Mouse (Mus musculus): ENCODE results near the gene Steap3.

Steap3 gene

DNA sequence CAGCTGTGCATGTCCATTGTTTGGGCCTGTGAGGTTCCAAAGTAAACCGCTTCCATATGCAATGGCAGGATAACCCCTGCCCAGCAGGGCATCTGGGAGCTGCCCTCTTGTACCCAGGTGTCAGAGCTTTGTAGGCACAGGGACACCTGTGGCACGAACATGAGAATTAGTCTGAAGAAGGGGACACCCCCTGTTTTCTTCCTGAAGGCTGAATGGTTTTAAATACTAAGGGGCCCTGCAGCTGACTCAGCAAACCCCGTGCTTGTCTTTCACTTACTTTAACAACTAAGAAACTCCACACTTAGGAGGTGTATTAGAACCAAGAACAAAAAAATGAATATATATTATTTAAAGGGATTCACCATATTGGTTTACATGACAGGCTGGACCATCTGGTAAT is 74.4 kb downstream of the Steap3 start:
- no peak for DNase-seq (ENCODE audit: low spot score)

GRCm38 (mm10) chr1:120197189-120197588 is 75.3 kb downstream of the Steap3 start:
- DNase-seq (ENCODE audit: low spot score), result peak; percentile 73

GRCm38 (mm10) chr1:120196724-120197123 is 75.8 kb downstream of the Steap3 start:
- no peak for DNase-seq (ENCODE audit: low spot score)

DNA sequence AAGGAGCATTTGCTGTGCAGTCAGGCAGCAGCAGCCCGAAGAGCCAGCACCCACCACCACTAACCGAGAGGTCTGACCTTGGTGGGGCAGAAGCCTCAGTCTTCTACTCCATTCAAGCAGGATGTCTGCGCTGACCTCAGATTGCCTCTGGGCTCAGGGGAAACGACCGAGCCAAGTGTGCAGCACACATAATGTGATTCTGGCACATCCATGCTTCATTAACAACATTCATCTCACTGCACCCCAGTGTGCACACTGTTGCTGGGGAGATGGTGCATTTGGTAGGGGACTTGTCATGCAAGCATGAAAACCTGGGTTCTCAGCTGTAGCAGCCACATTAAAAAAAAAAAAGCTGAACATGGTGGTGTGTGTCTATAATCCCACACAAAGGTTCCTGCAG is 76.6 kb downstream of the Steap3 start:
- no peak for DNase-seq (ENCODE audit: low spot score)

- no peak for DNase-seq (ENCODE audit: low spot score)
Measured at GRCm38 (mm10) chr1:120193586-120193985, 78.9 kb downstream of the Steap3 start.

DNA sequence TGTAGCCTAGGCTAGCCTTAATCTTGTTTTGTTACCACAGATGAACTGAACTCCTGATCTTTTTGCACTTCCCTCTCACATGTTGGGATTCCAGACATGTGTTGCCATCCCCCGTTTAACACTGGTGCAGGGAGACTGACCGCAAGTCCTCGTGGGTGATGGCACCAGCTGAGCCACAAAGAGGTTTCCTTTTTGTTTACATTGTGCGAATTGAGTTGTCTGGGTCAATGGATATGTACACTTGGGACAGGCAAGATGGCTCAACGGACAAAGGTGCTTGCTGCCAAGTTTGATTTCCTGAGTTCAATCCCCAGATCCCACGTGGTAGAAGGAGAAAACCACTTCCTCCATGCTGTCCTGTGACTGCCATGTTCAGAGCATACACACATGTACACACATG is 80.2 kb downstream of the Steap3 start:
- no peak for DNase-seq (ENCODE audit: low spot score)

- DNase-seq (ENCODE audit: low spot score), result no peak
Measured at GRCm38 (mm10) chr1:120190946-120191345, 81.6 kb downstream of the Steap3 start.

DNA sequence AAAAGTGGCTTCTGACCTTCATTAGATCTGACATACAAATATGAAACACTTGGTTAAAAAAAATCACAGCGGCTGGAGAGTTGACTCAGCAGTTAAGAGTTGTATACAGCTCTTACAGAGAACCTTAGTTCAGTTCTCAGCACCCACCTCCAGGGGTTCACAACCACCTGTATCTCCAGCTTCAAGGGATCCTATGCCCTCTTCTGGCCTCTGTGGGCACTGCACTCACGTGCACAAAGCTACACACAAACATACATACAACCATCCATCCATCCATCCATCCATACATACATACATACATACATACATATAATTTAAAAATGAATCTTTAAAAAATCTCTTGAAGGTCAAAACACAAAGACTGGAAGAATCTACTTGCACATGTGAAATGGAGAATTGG is 82.2 kb downstream of the Steap3 start:
- no peak for DNase-seq (ENCODE audit: low spot score)

DNA sequence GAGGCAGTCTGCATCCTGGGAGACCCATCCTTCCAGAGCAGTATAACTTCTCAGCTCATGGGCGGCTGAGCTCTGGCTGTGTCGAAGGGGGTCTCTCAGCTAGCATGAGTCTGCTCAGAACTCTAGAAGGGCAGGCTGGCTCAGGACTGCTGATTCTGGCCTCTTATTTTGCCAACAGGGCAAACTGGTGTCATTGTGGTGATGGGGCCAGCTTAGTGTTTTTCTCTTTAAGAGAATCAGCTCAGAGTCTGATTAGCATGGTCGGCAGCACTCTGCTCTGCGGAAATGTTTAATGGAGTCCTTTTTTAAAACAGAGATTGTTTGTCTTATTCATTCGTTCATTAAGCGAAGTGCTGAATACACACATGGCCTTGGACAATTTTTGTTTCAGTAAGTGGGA is 83.3 kb downstream of the Steap3 start:
- DNase-seq (ENCODE audit: low spot score), result no peak

DNA sequence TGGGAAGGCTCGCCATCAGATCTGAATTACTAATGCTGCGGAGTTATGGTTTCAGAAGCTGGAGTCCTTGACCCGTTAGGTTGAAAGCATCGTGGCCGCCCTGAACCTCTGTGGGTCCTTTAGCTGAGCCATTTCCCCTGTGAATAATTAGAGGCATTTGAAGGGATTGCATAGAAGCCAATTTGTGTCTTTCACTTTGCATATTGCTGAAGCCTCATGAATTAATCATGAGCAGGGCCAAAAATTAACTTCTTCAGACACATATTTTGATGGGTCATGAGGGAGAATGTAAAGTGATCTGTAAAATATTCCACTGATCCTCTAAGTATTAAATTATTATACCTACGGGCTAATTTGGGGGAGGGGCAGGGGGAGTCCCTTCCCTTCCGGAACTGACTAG is 85.4 kb downstream of the Steap3 start:
- DNase-seq (ENCODE audit: low spot score), result no peak

- no peak for DNase-seq (ENCODE audit: low spot score)
Measured at GRCm38 (mm10) chr1:120186655-120187054, 85.8 kb downstream of the Steap3 start.

DNA sequence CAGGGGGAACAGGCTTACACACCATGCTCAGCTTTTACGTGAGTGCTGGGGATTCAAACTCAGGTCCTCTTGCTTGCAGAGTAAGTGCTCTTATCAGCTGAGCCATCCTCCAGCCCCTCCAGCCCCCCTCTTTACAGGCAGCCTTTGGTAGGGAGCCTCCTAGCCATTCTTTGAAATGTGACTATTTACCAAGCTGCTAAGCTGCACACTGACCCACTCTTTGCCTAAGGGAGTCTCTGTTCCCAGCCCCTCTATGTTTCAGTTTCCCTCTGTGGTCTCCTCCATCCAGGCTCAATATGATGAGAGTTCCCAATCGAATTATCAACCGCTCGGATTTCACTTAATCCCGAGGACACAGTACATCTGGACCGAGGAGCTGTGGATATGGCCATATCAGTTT is 86.3 kb downstream of the Steap3 start:
- no peak for DNase-seq (ENCODE audit: low spot score)

- DNase-seq (ENCODE audit: low spot score), result no peak
Measured at GRCm38 (mm10) chr1:120177141-120177540, 95.4 kb downstream of the Steap3 start.

GRCm38 (mm10) chr1:120176313-120176712 is 96.2 kb downstream of the Steap3 start:
- no peak for DNase-seq (ENCODE audit: low spot score)

GRCm38 (mm10) chr1:120174991-120175390 is 97.5 kb downstream of the Steap3 start:
- DNase-seq (ENCODE audit: low spot score), result no peak

GRCm38 (mm10) chr1:120171819-120172521 is 100.5 kb downstream of the Steap3 start:
- DNase-seq (ENCODE audit: low spot score), result no peak

GRCm38 (mm10) chr1:120170307-120170706 is 102.2 kb downstream of the Steap3 start:
- no peak for DNase-seq (ENCODE audit: low spot score)

DNA sequence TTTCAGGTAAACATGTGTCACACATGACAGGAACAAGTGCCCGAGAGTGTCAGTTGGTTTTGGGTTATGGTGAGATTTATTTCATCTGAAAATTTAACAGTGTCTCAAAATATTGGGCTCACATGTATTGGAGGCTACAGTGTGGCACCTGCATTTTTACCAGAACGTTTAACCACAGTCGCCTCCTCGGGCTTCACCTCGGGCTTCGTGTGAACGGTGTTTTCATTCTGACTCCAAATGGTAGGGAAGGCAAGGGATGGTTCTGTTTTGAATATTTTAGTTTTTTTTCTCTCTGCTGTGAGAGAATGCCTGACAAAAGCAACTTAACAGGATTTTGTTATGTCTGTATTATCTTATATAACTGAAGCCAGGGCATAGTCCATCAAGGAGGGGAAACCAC is 103.8 kb downstream of the Steap3 start:
- DNase-seq (ENCODE audit: low spot score), result no peak

DNA sequence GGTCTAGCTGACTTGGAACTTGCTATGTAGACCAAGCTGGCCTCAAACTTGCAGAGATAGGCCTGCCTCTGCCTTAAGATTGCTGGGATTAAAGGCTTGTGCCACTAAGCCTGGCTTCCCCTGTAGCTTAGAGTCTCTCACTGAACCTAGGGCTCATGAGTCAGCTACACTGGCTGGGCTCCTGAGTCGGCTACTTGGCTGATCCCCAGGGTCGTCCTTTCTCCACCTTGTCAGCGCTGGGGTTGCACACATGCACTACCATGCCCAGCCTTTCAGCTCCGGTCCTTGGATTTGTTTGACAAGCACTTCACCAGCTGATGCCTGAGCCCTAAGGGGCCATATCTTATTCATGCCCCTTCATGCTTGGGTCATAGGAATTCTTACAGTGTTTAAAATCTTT is 104.5 kb downstream of the Steap3 start:
- no peak for DNase-seq (ENCODE audit: low spot score)

DNA sequence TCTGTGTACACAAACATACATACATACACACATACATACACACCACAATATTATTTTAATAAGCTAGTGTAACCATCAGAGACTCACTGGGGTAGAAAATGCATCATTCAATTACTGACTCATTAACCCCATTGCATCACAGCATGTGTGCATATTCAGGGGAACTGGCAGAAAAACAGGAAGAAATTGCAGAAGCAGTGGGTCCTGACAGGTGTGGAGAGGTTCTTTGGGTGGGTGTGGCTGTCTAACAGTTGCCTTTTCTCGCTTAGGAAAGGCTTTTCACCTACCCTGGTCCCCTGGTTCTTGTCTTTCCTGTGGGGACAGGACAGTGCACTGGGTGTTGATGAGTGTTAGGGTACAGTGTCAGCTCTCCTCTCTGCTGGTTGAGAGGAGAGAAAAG is 109.9 kb downstream of the Steap3 start:
- DNase-seq (ENCODE audit: low spot score), result no peak

DNA sequence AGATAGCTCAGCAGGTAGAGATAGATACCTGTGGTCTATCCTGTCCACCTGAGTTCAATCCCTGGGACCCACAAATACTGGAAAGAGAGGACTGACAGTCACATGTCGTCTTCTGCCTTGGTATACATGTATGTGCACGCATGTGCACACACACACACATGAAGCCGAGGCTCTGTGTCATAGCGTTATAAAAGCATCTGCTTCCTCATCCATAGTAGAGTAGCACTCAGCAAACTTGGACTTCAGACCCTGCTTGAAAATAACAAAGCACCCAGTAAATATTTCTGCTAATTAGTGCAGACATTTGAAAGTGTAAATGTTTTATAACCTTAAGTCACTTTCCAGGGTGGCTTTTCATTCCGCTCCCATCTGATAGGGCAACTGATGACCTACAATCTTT is 111.0 kb downstream of the Steap3 start:
- DNase-seq (ENCODE audit: low spot score), result no peak

DNA sequence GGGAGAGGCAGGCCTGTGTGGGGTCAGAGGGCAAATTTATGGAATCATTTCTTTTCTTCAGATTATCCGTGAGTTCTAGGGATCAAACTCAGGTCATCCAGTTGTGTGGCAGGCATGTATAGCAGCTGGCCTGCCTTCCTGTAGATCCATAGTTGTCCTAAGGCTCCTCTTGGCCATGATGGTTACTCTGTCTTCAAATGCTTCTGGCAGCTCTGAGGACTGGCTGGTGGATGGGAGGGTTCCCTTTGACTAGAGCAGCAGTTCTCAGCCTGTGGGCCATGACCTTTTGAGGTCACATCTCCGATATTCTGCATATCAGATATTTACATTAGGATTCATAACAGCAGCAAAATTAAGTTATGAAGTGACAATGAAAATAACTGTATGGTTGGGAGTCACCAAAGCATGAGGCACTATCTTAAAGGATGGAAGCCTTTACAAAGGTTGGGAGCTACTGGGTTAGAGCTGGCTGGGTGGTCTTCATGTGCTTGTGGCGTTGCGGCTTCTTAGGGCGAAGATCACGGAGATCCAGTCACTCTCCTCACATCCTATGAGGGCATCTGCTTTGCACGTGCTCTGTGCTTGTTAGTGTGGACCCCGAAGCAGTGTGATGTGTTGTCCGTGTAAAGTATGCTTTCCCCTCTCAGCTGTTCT is 113.9 kb downstream of the Steap3 start:
- no peak for DNase-seq (ENCODE audit: low spot score)

- DNase-seq (ENCODE audit: low spot score), result no peak
Measured at GRCm38 (mm10) chr1:120155325-120155724, 117.2 kb downstream of the Steap3 start.

DNA sequence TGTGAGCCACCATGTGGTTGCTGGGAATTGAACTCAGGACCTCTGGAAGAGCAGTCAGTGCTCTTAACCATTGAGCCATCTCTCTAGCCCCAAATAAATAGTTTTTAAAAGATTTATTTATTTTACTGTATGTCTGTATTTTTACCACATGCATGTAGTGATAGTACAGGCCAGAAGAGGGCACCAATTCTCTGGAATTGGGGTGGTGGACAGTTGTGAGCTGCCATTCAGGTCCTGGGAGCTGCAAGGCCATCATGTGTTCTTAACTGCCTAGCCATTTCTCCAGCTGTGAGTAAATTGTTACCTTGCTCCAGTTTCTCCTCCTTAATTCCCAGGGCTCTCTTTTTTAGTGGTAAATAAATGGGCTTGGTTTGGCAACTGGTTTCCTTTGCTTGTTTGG is 118.3 kb downstream of the Steap3 start:
- DNase-seq (ENCODE audit: low spot score), result no peak
